Mouse (Mus musculus): ENCODE results near the gene Arih2. TPM values are rescaled to one million over a fixed set of nuclear protein-coding genes. Genes with fewer than 3 reads are reported as not detected.

Gene Arih2
- total and polyA plus RNA-seq, 3 experiments = 77.4 to 153 (median 86.9) TPM

- peak within 1 kb of the TSS; percentile 83 for H3K4me3 ChIP-seq (ENCODE audit: low read depth, low read length)
- H3K27me3 ChIP-seq (ENCODE audit: insufficient read depth, low read length) = no peaks in the 10 kb centered on the region
- no peak for TF ChIP-seq GATA2 (IDR thresholded peaks at IDR 0.05; ENCODE audit: borderline replicate concordance, low read depth, low read length)
- TF ChIP-seq TAL1 (conservative IDR thresholded peaks at IDR 0.05; ENCODE audit: low read depth, low read length) = no peak
- TF ChIP-seq CTCF (IDR thresholded peaks at IDR 0.05; ENCODE audit: low read depth, low read length) = no peak
- TF ChIP-seq GATA1 (IDR thresholded peaks at IDR 0.05; ENCODE audit: borderline replicate concordance, low read length) = no peak
- no peak for TF ChIP-seq POLR2AphosphoS5 (IDR thresholded peaks at IDR 0.05; ENCODE audit: insufficient replicate concordance, low read depth, low read length)
- H3K36me3 ChIP-seq (replicated peaks) = peaks cover 84% of the 10 kb centered on the region
- ATAC-seq (ENCODE audit: extremely low read depth, insufficient number of reproducible peaks, low FRiP score, poor library complexity, severe bottlenecking) (peak; percentile 97), DNase-seq (ENCODE audit: low spot score) (peak; percentile 97)
- H3K4me1 ChIP-seq (ENCODE audit: insufficient read depth, low read depth, low read length) = peaks cover 51% of the 10 kb centered on the region
- no peaks in the 10 kb centered on the region for H3K9me3 ChIP-seq (replicated peaks)
These were observed 70.4 kb downstream of the Arih2 start, which contains the start of gene Wdr6 for GRCm38 (mm10) chr9:108578545-108579343. TSS of gene Wdr6 (minus strand) at chr9:108578739.

GRCm38 (mm10) chr9:108577934-108578544 lies 71.1 kb downstream of the Arih2 start:
- ATAC-seq (ENCODE audit: extremely low read depth, insufficient number of reproducible peaks, low FRiP score, poor library complexity, severe bottlenecking) = no peak
- peaks cover 58% of the 10 kb centered on the region for H3K4me1 ChIP-seq (ENCODE audit: insufficient read depth, low read depth, low read length)

GRCm38 (mm10) chr9:108577025-108577424 lies 72.2 kb downstream of the Arih2 start:
- peaks cover 67% of the 10 kb centered on the region for H3K4me1 ChIP-seq (ENCODE audit: insufficient read depth, low read depth, low read length)
- H3K36me3 ChIP-seq (replicated peaks) = peaks cover 85% of the 10 kb centered on the region
- TF ChIP-seq GATA2 (IDR thresholded peaks at IDR 0.05; ENCODE audit: borderline replicate concordance, low read depth, low read length) (no peak), CTCF (IDR thresholded peaks at IDR 0.05; ENCODE audit: low read depth, low read length) (no peak), TAL1 (conservative IDR thresholded peaks at IDR 0.05; ENCODE audit: low read depth, low read length) (no peak), POLR2AphosphoS5 (IDR thresholded peaks at IDR 0.05; ENCODE audit: insufficient replicate concordance, low read depth, low read length) (no peak), GATA1 (IDR thresholded peaks at IDR 0.05; ENCODE audit: borderline replicate concordance, low read length) (no peak)

More at GRCm38 (mm10) chr9:108577934-108578544, 71.1 kb downstream of the Arih2 start:
- H3K4me3 ChIP-seq (ENCODE audit: low read depth, low read length) = peak overlapping the region; percentile 83
- TF ChIP-seq POLR2AphosphoS5 (IDR thresholded peaks at IDR 0.05; ENCODE audit: insufficient replicate concordance, low read depth, low read length) (no peak), GATA1 (IDR thresholded peaks at IDR 0.05; ENCODE audit: borderline replicate concordance, low read length) (no peak), TAL1 (conservative IDR thresholded peaks at IDR 0.05; ENCODE audit: low read depth, low read length) (no peak), CTCF (IDR thresholded peaks at IDR 0.05; ENCODE audit: low read depth, low read length) (no peak), GATA2 (IDR thresholded peaks at IDR 0.05; ENCODE audit: borderline replicate concordance, low read depth, low read length) (no peak)
- H3K9me3 ChIP-seq (replicated peaks) = no peaks in the 10 kb centered on the region
- H3K36me3 ChIP-seq (replicated peaks) = peaks cover 85% of the 10 kb centered on the region
- DNase-seq (ENCODE audit: low spot score) = peak; percentile 57
- no peaks in the 10 kb centered on the region for H3K27me3 ChIP-seq (ENCODE audit: insufficient read depth, low read length)

GRCm38 (mm10) chr9:108575321-108576297 lies 73.6 kb downstream of the Arih2 start:
- no peak overlapping the region for H3K4me3 ChIP-seq (ENCODE audit: low read depth, low read length)
- H3K9me3 ChIP-seq (replicated peaks) = no peaks in the 10 kb centered on the region
- H3K36me3 ChIP-seq (replicated peaks) = peaks cover 87% of the 10 kb centered on the region
- peaks cover 81% of the 10 kb centered on the region for H3K4me1 ChIP-seq (ENCODE audit: insufficient read depth, low read depth, low read length)
- no peaks in the 10 kb centered on the region for H3K27me3 ChIP-seq (ENCODE audit: insufficient read depth, low read length)
- no peak for TF ChIP-seq TAL1 (conservative IDR thresholded peaks at IDR 0.05; ENCODE audit: low read depth, low read length)
- TF ChIP-seq GATA2 (IDR thresholded peaks at IDR 0.05; ENCODE audit: borderline replicate concordance, low read depth, low read length) = no peak
- TF ChIP-seq POLR2AphosphoS5 (IDR thresholded peaks at IDR 0.05; ENCODE audit: insufficient replicate concordance, low read depth, low read length) = no peak
- no peak for TF ChIP-seq CTCF (IDR thresholded peaks at IDR 0.05; ENCODE audit: low read depth, low read length)
- TF ChIP-seq GATA1 (IDR thresholded peaks at IDR 0.05; ENCODE audit: borderline replicate concordance, low read length) = no peak
- ATAC-seq (ENCODE audit: extremely low read depth, insufficient number of reproducible peaks, low FRiP score, poor library complexity, severe bottlenecking) (no peak), DNase-seq (ENCODE audit: low spot score) (no peak)

More at GRCm38 (mm10) chr9:108577025-108577424, 72.2 kb downstream of the Arih2 start:
- Histone ChIP-seq H3K27me3 (ENCODE audit: insufficient read depth, low read length) (no peaks in the 10 kb centered on the region), H3K4me3 (ENCODE audit: low read depth, low read length) (no peak overlapping the region), H3K9me3 (replicated peaks) (no peaks in the 10 kb centered on the region)
- ATAC-seq (ENCODE audit: extremely low read depth, insufficient number of reproducible peaks, low FRiP score, poor library complexity, severe bottlenecking) = no peak
- no peak for DNase-seq (ENCODE audit: low spot score)

- no peaks in the 10 kb centered on the region for H3K9me3 ChIP-seq (replicated peaks)
- ATAC-seq (ENCODE audit: extremely low read depth, insufficient number of reproducible peaks, low FRiP score, poor library complexity, severe bottlenecking) = no peak
- TF ChIP-seq GATA1 (IDR thresholded peaks at IDR 0.05; ENCODE audit: borderline replicate concordance, low read length) (no peak), POLR2AphosphoS5 (IDR thresholded peaks at IDR 0.05; ENCODE audit: insufficient replicate concordance, low read depth, low read length) (no peak), TAL1 (conservative IDR thresholded peaks at IDR 0.05; ENCODE audit: low read depth, low read length) (no peak), CTCF (IDR thresholded peaks at IDR 0.05; ENCODE audit: low read depth, low read length) (no peak), GATA2 (IDR thresholded peaks at IDR 0.05; ENCODE audit: borderline replicate concordance, low read depth, low read length) (no peak)
- H3K4me3 ChIP-seq (ENCODE audit: low read depth, low read length) = no peak overlapping the region
- peaks cover 85% of the 10 kb centered on the region for H3K36me3 ChIP-seq (replicated peaks)
- DNase-seq (ENCODE audit: low spot score) = no peak
- peaks cover 86% of the 10 kb centered on the region for H3K4me1 ChIP-seq (ENCODE audit: insufficient read depth, low read depth, low read length)
- H3K27me3 ChIP-seq (ENCODE audit: insufficient read depth, low read length) = no peaks in the 10 kb centered on the region
These were observed 74.3 kb downstream of the Arih2 start for GRCm38 (mm10) chr9:108574921-108575320.
